Mouse (Mus musculus): ENCODE measurements at regions not wholly inside any gene's neighbourhood (a gene's known extent, or its start where the extent isn't known, plus 50 kb on each side); places are given as distances from the start of the nearest gene placed in this dataset.

- H3K4me2 ChIP-seq (ENCODE audit: low read depth) = no peak overlapping the region
- H3ac ChIP-seq (ENCODE audit: control insufficient read depth, insufficient read length) = no peak overlapping the region
- no peaks in the 10 kb centered on the region for H3K27me3 ChIP-seq (ENCODE audit: control insufficient read depth, insufficient read depth, insufficient read length)
Measured at GRCm38 (mm10) chr15:69252095-69252494, 2751.4 kb upstream of the Lrrc6 start.

GRCm38 (mm10) chr15:69246190-69246966, 2745.7 kb upstream of the Lrrc6 start:
- Histone ChIP-seq H3K27me3 (ENCODE audit: control insufficient read depth, insufficient read depth, insufficient read length) (no peaks in the 10 kb centered on the region), H3K36me3 (ENCODE audit: control insufficient read depth, insufficient read depth) (no peaks in the 10 kb centered on the region), H3K4me2 (ENCODE audit: low read depth) (no peak overlapping the region), H3ac (ENCODE audit: control insufficient read depth, insufficient read length) (no peak overlapping the region), H3K79me2 (ENCODE audit: control insufficient read depth, insufficient read depth) (no peaks in the 10 kb centered on the region), H3K4me3 (no peak overlapping the region)
- TF ChIP-seq CEBPB (IDR thresholded peaks at IDR 0.05; ENCODE audit: insufficient read depth, poor library complexity, severe bottlenecking) (no peak), TCF12 (IDR thresholded peaks at IDR 0.05; ENCODE audit: insufficient read depth, poor library complexity, severe bottlenecking) (no peak), E2F4 (IDR thresholded peaks at IDR 0.05; ENCODE audit: insufficient read depth) (no peak), SRF (IDR thresholded peaks at IDR 0.05; ENCODE audit: control insufficient read depth, insufficient read length, low read depth) (no peak), USF1 (IDR thresholded peaks at IDR 0.05; ENCODE audit: low read depth) (no peak), MYOG (IDR thresholded peaks at IDR 0.05; ENCODE audit: control insufficient read depth in 1 of 3, insufficient read depth in 1 of 3, insufficient read length in 2 of 3, low read depth in 2 of 3) (no peak)

More at GRCm38 (mm10) chr15:69252095-69252494, 2751.4 kb upstream of the Lrrc6 start:
- TF ChIP-seq TCF3 (IDR thresholded peaks at IDR 0.05; ENCODE audit: insufficient read length, low read depth) (no peak), USF1 (IDR thresholded peaks at IDR 0.05; ENCODE audit: low read depth) (no peak), E2F4 (IDR thresholded peaks at IDR 0.05; ENCODE audit: insufficient read depth) (no peak), REST (IDR thresholded peaks at IDR 0.05; ENCODE audit: insufficient read depth, insufficient read length) (no peak), MYOG (IDR thresholded peaks at IDR 0.05; ENCODE audit: control insufficient read depth in 1 of 3, insufficient read depth in 1 of 3, insufficient read length in 2 of 3, low read depth in 2 of 3) (no peak), SRF (IDR thresholded peaks at IDR 0.05; ENCODE audit: control insufficient read depth, insufficient read length, low read depth) (no peak), MYOD1 (IDR thresholded peaks at IDR 0.05; ENCODE audit: control insufficient read depth in 1 of 3, insufficient read length in 2 of 3, low read depth in 2 of 3) (no peak), MAX (IDR thresholded peaks at IDR 0.05; ENCODE audit: low read depth) (no peak), POLR2A (IDR thresholded peaks at IDR 0.05; ENCODE audit: insufficient read length, low read depth) (no peak), TCF12 (IDR thresholded peaks at IDR 0.05; ENCODE audit: insufficient read depth, poor library complexity, severe bottlenecking) (no peak), POLR2AphosphoS2 (IDR thresholded peaks at IDR 0.05; ENCODE audit: insufficient read length, low read depth) (no peak), CEBPB (IDR thresholded peaks at IDR 0.05; ENCODE audit: insufficient read depth, poor library complexity, severe bottlenecking) (no peak)
- no peaks in the 10 kb centered on the region for H3K36me3 ChIP-seq (ENCODE audit: control insufficient read depth, insufficient read depth)
- H3K4me3 ChIP-seq = no peak overlapping the region
- H3K79me2 ChIP-seq (ENCODE audit: control insufficient read depth, insufficient read depth) = no peaks in the 10 kb centered on the region

- Histone ChIP-seq H3K27me3 (ENCODE audit: control insufficient read depth, insufficient read depth, insufficient read length) (no peaks in the 10 kb centered on the region), H3K4me2 (ENCODE audit: low read depth) (no peak overlapping the region), H3K36me3 (ENCODE audit: control insufficient read depth, insufficient read depth) (no peaks in the 10 kb centered on the region), H3K79me2 (ENCODE audit: control insufficient read depth, insufficient read depth) (no peaks in the 10 kb centered on the region), H3K4me3 (no peak overlapping the region), H3ac (ENCODE audit: control insufficient read depth, insufficient read length) (no peak overlapping the region)
- no peak for TF ChIP-seq USF1 (IDR thresholded peaks at IDR 0.05; ENCODE audit: low read depth)
- no peak for TF ChIP-seq TCF3 (IDR thresholded peaks at IDR 0.05; ENCODE audit: insufficient read length, low read depth)
- no peak for TF ChIP-seq MAX (IDR thresholded peaks at IDR 0.05; ENCODE audit: low read depth)
- TF ChIP-seq CEBPB (IDR thresholded peaks at IDR 0.05; ENCODE audit: insufficient read depth, poor library complexity, severe bottlenecking) = no peak
- TF ChIP-seq MYOD1 (IDR thresholded peaks at IDR 0.05; ENCODE audit: control insufficient read depth in 1 of 3, insufficient read length in 2 of 3, low read depth in 2 of 3) = no peak
- TF ChIP-seq SRF (IDR thresholded peaks at IDR 0.05; ENCODE audit: control insufficient read depth, insufficient read length, low read depth) = no peak
- no peak for TF ChIP-seq POLR2AphosphoS2 (IDR thresholded peaks at IDR 0.05; ENCODE audit: insufficient read length, low read depth)
- TF ChIP-seq POLR2A (IDR thresholded peaks at IDR 0.05; ENCODE audit: insufficient read length, low read depth) = no peak
- no peak for TF ChIP-seq MYOG (IDR thresholded peaks at IDR 0.05; ENCODE audit: control insufficient read depth in 1 of 3, insufficient read depth in 1 of 3, insufficient read length in 2 of 3, low read depth in 2 of 3)
- TF ChIP-seq REST (IDR thresholded peaks at IDR 0.05; ENCODE audit: insufficient read depth, insufficient read length) = no peak
- TF ChIP-seq TCF12 (IDR thresholded peaks at IDR 0.05; ENCODE audit: insufficient read depth, poor library complexity, severe bottlenecking) = no peak
- TF ChIP-seq E2F4 (IDR thresholded peaks at IDR 0.05; ENCODE audit: insufficient read depth) = no peak
Measured at GRCm38 (mm10) chr15:69235271-69235670, 2734.6 kb upstream of the Lrrc6 start.

GRCm38 (mm10) chr15:69224619-69225587, 2724.2 kb upstream of the Lrrc6 start:
- Histone ChIP-seq H3ac (ENCODE audit: control insufficient read depth, insufficient read length) (no peak overlapping the region), H3K4me2 (ENCODE audit: low read depth) (no peak overlapping the region), H3K4me3 (no peak overlapping the region), H3K27me3 (ENCODE audit: control insufficient read depth, insufficient read depth, insufficient read length) (no peaks in the 10 kb centered on the region), H3K36me3 (ENCODE audit: control insufficient read depth, insufficient read depth) (no peaks in the 10 kb centered on the region), H3K79me2 (ENCODE audit: control insufficient read depth, insufficient read depth) (no peaks in the 10 kb centered on the region)
- TF ChIP-seq E2F4 (IDR thresholded peaks at IDR 0.05; ENCODE audit: insufficient read depth) (no peak), TCF3 (IDR thresholded peaks at IDR 0.05; ENCODE audit: insufficient read length, low read depth) (no peak), USF1 (IDR thresholded peaks at IDR 0.05; ENCODE audit: low read depth) (no peak), POLR2AphosphoS2 (IDR thresholded peaks at IDR 0.05; ENCODE audit: insufficient read length, low read depth) (no peak), MAX (IDR thresholded peaks at IDR 0.05; ENCODE audit: low read depth) (no peak), SRF (IDR thresholded peaks at IDR 0.05; ENCODE audit: control insufficient read depth, insufficient read length, low read depth) (no peak), TCF12 (IDR thresholded peaks at IDR 0.05; ENCODE audit: insufficient read depth, poor library complexity, severe bottlenecking) (no peak), REST (IDR thresholded peaks at IDR 0.05; ENCODE audit: insufficient read depth, insufficient read length) (no peak), MYOG (IDR thresholded peaks at IDR 0.05; ENCODE audit: control insufficient read depth in 1 of 3, insufficient read depth in 1 of 3, insufficient read length in 2 of 3, low read depth in 2 of 3) (no peak), CEBPB (IDR thresholded peaks at IDR 0.05; ENCODE audit: insufficient read depth, poor library complexity, severe bottlenecking) (no peak), MYOD1 (IDR thresholded peaks at IDR 0.05; ENCODE audit: control insufficient read depth in 1 of 3, insufficient read length in 2 of 3, low read depth in 2 of 3) (no peak), POLR2A (IDR thresholded peaks at IDR 0.05; ENCODE audit: insufficient read length, low read depth) (no peak)

Data from myocyte (in vitro differentiated cells).